Mouse (Mus musculus): Measurements from ENCODE around the gene Nudt9. TPM values are rescaled to one million over a fixed set of nuclear protein-coding genes. Genes with fewer than 3 reads are reported as not detected.

The Nudt9 gene
- total RNA-seq, 2 experiments from 2014 or later: 66.4 to 71.5 TPM

DNA sequence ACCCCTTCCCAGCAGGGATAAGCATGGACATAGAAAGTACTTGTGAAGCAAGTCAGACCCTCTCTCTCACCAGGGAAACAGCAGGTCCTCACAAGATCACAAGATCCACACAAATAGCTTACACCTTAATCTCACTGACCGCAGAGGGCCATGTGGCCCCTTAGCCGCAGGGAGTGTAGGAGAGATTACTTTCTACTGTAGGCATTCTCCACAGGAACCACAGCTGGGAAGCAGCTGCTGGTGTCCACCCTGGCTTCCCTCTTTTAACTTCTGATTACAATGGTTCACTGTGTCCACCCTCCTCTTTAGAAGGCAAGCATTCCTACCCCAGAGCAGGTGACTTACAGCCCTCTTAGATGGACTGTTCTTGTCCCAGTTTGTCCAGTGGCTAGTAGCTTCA lies 2.4 kb upstream of the Nudt9 start:
- no peak overlapping the region for H3K4me3 ChIP-seq
- no peak for TF ChIP-seq CTCF (conservative IDR thresholded peaks at IDR 0.05)
- no peak for DNase-seq (ENCODE audit: low spot score in 2 of 2)
- no peak overlapping the region for H3K27ac ChIP-seq

DNA sequence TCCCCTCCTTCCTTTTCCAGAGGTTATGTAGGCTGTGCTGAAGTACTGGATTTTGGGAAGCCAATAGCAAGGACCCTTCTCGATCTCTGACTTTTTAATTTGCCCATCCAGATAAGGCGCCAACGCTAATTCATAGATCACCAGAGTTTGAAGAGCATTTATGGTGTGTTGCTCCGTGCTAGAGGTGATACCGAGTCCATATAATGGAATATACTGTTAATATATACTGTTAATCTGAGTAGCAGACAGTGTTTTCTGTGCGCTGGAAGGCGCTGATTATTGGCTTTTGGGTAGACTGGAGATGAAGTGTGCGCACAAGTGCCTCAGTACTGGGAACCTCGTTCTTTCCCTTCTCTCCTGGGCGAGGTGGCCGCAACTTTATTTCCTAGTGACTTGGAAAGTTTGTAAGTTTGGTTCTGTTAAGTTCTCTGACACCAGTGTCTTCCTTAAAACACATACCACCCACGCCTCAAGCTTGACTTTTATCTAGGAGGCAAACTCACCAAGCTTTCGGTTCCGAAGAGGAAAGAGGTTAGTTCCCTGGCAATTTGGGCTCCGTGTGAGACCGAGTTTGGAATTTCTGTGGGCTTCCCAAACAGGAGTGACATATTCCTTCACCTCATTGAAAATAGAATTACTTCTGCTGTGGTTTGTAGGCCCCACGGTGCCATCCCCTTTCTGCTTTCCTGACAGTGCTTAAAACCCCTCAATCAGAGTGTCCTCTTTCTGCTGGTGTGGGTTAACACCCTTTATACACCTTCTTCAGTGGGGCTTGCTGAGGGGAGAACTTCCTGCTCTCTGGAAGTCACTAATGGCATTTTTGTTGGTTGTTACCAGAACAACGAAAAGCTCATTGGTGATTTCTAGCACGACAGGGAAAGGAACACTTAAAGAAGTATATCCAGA lies 1.3 kb downstream of the Nudt9 start:
- H3K4me3 ChIP-seq: peak overlapping the region; percentile 71
- H3K27ac ChIP-seq: peak overlapping the region; percentile 97
- DNase-seq (ENCODE audit: low spot score in 2 of 2): no peak
- TF ChIP-seq CTCF (conservative IDR thresholded peaks at IDR 0.05): no peak

DNA sequence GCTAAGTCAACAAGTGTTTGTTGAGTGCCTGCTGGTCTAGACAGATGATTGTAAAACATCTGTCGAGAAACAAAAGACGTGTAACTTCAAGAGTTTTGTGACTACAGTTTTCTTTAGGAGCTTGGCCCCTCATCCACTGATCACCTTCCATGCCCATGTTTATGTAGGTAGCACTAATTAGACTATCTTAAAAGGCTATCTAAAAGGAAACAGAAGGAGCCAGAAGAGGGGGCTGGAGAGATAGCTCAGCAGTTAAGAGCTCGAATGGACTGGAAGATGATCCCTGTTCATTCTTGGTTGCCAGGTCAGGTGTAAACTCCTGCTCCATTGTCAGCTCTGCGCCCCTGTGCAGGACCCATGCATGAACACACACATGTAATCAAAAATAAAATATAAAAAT lies 2.0 kb downstream of the Nudt9 start:
- peak overlapping the region; percentile 97 for H3K27ac ChIP-seq
- DNase-seq (ENCODE audit: low spot score in 2 of 2): no peak
- peak overlapping the region; percentile 71 for H3K4me3 ChIP-seq
- TF ChIP-seq CTCF (conservative IDR thresholded peaks at IDR 0.05): peak; percentile 27

DNA sequence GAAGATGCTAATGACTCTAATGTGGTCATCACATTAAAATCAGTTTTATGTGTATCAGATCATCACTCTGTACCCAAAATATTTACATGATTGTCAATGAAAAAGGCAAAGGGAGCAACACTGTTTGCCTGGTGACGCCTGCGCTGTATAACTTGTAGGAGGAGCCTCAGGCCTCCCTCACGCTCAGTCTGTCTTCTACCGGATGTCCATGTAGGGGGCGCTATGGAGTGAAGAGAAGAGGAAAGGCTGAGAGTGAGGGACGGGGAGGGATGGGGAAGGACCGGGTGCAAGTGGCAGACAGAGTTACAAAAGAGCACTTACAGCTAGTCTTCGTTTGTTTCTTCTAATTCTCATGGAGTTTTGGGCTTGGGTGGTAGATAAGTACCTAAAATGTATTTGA lies 6.8 kb downstream of the Nudt9 start:
- peak; percentile 61 for TF ChIP-seq CTCF (conservative IDR thresholded peaks at IDR 0.05)
- H3K27ac ChIP-seq: no peak overlapping the region
- no peak overlapping the region for H3K4me3 ChIP-seq
- DNase-seq (ENCODE audit: low spot score in 2 of 2): no peak

DNA sequence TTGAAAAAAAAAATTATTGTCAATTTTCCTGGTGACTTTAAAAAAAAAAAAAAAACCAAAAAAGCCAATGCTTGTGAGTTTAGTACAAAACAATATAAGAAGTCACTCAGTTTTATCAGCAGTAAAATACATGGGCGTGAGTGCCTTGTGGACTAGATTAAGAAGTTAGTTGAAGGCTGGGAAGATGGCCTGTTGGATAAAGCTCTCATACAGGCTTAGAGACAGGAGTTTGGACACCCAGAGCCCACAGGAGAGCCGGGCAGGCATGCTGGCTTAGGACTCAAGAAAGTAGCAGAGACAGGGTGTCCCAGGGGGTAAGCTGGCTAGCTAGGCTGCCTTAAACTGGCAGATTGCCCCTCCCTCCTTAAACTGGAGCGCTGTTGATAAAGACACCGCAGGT lies 8.8 kb downstream of the Nudt9 start:
- no peak overlapping the region for H3K4me3 ChIP-seq

DNA sequence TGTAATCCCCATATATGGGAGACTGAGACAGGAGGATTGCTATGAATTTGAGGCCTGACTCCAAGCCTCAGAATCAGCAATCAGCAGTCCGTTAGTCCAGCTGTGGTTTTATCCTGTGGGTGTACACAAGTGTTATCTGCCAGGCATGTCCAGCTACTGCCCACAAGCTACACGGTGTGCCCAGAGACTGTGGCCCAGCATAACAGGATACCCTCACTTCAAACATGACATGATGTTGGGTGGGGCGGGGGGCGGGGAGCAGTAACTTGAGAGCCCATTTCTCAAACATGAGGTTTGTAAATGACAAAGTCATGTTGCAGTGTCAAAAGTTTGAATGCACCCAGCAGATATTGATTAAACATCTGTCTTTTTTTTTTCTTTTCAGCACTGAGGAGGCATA lies 9.7 kb downstream of the Nudt9 start:
- DNase-seq (ENCODE audit: low spot score in 2 of 2): no peak
- TF ChIP-seq CTCF (conservative IDR thresholded peaks at IDR 0.05): no peak
- Histone ChIP-seq H3K4me3 (no peak overlapping the region), H3K27ac (no peak overlapping the region)

More for the DNA sequence above, 8.8 kb downstream of the Nudt9 start:
- no peak overlapping the region for H3K27ac ChIP-seq
- DNase-seq (ENCODE audit: low spot score in 2 of 2): no peak
- TF ChIP-seq CTCF (conservative IDR thresholded peaks at IDR 0.05): no peak

DNA sequence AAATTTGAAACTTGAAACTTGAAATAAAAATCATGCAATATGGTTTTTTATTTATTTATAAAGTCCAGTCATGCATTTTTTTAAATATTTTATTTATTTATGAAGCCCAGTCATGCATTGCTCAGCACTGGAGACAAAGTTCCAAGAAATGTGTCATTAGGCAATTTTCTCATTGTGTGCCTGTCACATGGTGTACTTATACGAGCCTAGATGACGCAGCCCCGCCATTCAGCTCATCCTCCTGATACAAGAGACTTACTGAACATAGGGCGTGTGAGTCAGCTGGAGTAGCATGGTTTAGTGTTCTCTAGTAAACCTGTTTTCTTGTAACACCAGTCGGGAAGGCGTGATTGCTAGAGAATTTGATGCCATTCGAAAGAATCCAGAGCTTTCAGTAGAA lies 10.2 kb downstream of the Nudt9 start:
- Histone ChIP-seq H3K27ac (peak overlapping the region; percentile 14; the same call in 1 of the 2 replicates), H3K4me3 (no peak overlapping the region)
- no peak for TF ChIP-seq CTCF (conservative IDR thresholded peaks at IDR 0.05)
- peak in 1 of 2 experiments; percentile 7 for DNase-seq (ENCODE audit: low spot score in 2 of 2)

DNA sequence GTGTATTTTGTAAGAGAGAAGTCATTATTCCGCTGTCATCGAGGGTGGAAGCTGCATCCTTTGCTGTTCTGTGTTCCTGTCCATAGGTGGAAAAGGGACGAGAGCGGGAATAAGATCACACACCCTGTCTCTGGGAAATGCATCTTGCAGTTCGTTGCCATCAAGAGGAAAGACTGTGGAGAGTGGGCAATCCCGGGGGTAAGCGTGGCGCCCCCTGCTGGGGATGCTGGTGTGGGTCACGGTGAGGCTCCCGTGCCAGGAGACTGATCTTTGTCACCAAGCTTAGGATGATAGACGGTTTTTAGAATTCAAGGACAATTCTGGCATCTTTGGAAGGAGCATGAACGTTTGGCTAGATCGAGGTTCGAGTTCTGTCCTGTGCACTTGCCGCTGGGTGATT lies 11.9 kb downstream of the Nudt9 start:
- peak overlapping the region; percentile 84 for H3K27ac ChIP-seq

DNA sequence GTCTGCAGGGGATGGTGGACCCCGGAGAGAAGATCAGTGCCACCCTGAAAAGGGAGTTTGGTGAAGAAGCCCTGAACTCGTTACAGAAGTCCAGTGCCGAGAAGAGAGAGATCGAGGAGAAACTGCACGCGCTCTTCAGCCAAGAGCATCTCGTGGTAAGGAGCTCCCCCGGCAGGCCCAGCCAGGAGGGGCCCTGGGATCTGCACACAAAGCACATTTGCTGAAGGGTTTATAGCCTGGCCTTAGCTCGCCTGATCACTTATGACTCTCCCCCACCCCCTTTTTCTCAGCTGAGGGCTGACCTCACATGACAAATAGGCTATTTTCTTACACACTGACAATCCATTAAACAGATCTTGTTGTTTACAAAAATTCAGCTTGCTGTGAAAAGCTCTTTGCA lies 13.5 kb downstream of the Nudt9 start:
- H3K27ac ChIP-seq: peak overlapping the region; percentile 84
- peak in 1 of 2 experiments; percentile 21 for DNase-seq (ENCODE audit: low spot score in 2 of 2)
- H3K4me3 ChIP-seq: no peak overlapping the region
- TF ChIP-seq CTCF (conservative IDR thresholded peaks at IDR 0.05): peak; percentile 28

More for the DNA sequence above, 11.9 kb downstream of the Nudt9 start:
- peak; percentile 83 for TF ChIP-seq CTCF (conservative IDR thresholded peaks at IDR 0.05)
- no peak overlapping the region for H3K4me3 ChIP-seq
- peak in 1 of 2 experiments; percentile 51 for DNase-seq (ENCODE audit: low spot score in 2 of 2)

DNA sequence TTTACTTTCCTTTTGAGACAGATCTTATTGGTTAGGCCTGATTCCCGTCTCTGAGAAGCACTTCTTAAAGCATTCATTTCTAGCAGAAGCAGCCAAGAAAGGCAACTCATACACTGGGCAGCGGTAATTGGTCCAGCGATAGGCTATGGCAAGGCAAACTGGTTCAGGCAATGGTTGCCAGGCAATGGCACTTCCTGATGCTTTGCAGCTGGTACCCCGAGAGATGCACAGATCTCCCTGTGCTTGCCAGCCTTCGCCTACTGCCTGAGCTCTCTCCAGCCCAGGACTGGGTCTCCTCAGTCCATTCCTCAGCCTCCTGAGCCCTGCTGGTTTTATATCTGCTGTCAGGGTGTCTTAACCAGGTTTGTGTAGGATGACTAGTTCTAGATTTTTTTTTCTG lies 14.3 kb downstream of the Nudt9 start:
- Histone ChIP-seq H3K4me3 (no peak overlapping the region; the same call in 1 of the 2 replicates), H3K27ac (peak overlapping the region; percentile 84)
- DNase-seq (ENCODE audit: low spot score in 2 of 2): peak in 1 of 2 experiments; percentile 13
- no peak for TF ChIP-seq CTCF (conservative IDR thresholded peaks at IDR 0.05)

DNA sequence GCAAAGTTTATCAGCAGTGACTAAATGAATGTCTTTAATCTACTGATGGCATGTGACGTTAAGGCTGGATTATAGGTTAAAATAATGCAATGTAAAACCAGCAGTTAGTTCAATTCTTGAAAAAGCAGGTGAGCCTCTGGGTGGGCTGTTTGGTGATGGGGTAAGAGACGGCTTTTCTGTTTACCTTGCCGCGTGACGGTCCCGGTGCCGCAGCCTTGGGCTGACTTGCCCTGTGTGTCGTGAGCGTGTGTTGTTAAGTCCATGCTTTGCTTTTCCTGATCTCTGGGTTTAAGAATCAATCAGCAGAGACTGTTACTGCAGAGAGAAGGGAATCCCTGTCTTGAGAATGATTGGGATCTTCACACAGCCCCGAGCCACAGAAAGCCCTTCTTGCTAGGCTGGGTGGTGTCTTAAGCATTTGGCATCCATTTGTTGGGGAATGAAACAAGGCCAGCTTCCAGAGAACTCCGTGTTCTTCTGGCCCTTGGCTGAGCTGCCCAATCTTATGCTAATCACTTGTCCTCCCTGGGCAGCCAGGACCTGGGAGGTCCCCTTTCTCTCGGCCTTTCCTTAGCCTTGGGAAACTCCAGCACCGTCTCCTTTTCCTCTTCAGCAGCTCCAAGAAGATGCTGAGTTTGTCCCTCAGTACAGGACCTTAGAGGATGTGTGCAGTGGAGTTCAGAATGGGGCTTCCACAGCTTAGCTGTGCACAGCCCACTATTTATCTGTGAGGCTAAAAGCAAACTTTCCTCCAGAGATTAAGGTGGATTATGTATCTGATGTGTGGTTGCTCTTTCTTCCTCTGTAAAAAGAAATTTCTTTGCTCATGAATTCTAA lies 16.0 kb downstream of the Nudt9 start:
- Histone ChIP-seq H3K4me3 (no peak overlapping the region), H3K27ac (peak overlapping the region; percentile 87)
- DNase-seq (ENCODE audit: low spot score in 2 of 2): peak in 1 of 2 experiments; percentile 25
- no peak for TF ChIP-seq CTCF (conservative IDR thresholded peaks at IDR 0.05)

DNA sequence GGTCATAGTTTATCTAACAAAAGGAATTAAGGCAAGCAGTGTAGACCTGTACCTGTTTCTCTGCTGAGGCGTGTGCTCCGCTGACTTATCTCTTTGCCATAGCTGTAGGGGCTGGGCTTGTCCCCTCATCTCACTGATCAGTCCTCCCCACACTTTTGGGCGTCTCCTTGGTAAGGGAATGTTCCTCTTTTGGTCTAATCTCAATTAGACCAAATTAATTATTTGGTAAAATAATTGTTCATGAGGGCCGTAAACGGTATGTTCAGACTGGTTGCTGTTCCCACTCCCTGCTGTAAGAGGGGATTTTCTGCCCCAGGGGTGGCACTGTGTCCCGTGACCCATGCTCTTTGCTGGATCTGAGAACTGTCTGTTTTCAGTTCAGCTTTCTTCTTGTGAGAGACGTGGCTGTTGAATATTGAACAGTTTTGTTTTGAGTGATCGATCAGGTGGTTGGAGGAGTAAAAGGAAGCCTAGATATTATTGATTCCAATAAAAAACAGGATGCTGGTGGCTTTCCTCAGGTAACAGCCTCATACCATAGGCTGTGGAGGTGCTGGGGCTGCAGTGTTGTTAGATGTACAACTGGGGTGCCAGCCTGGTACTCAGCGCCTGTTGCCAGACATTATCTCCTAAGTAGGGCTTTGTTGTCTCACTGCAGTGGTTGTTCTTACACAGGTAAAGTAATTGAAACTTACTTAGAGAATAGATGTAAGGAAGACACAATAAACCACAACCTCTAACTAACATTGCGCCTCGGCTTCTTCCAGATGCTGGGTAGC lies 16.9 kb downstream of the Nudt9 start:
- peak in 1 of 2 experiments; percentile 7 for DNase-seq (ENCODE audit: low spot score in 2 of 2)
- TF ChIP-seq CTCF (conservative IDR thresholded peaks at IDR 0.05): no peak
- Histone ChIP-seq H3K4me3 (no peak overlapping the region), H3K27ac (peak overlapping the region; percentile 87)
